Mouse (Mus musculus) bone marrow macrophage, adult 2 months (primary cell): Measurements from ENCODE around the gene Myadml2. TPM values are rescaled to one million over a fixed set of nuclear protein-coding genes. Genes with fewer than 3 reads are reported as not detected.
A peak's percentile ranks its signal among the peaks of the same experiment; 100 is the strongest.

Experiments used
- H3K27ac ChIP-seq: 2 replicates; pipeline ENCODE4 v1.5.1; 2012; ENCODE audit warnings: low read depth, low read length; ENCODE audit not compliant: insufficient read depth
- H3K4me1 ChIP-seq: 2 replicates; pipeline ENCODE4 v1.6.1; 2012; ENCODE audit warnings: low read length; ENCODE audit not compliant: control insufficient read depth, insufficient read depth
- H3K4me3 ChIP-seq: 2 replicates; pipeline ENCODE4 v1.5.1; 2012; ENCODE audit warnings: mild to moderate bottlenecking, low read length, moderate library complexity; ENCODE audit not compliant: insufficient read depth
- CTCF ChIP-seq: IDR thresholded peaks from 2 replicates; pipeline ENCODE4 v1.5.1; 2012; ENCODE audit warnings: low read depth, mild to moderate bottlenecking, low read length, moderate library complexity
- POLR2A ChIP-seq: IDR thresholded peaks from 2 replicates; pipeline ENCODE4 v1.6.1; 2012; ENCODE audit warnings: mild to moderate bottlenecking, low read depth, low read length, borderline replicate concordance
- polyA plus RNA-seq: library from polyadenylated mRNA; stranded (reverse); fragments of >200 nt; gene quantifications from 2 replicates; pipeline ENCODE4 v1.2.4, GENCODE M21; 2012; ENCODE audit not compliant: missing spikeins, insufficient read depth, insufficient read length

Myadml2 gene
- polyA plus RNA-seq: not detected in 2 replicates

DNA sequence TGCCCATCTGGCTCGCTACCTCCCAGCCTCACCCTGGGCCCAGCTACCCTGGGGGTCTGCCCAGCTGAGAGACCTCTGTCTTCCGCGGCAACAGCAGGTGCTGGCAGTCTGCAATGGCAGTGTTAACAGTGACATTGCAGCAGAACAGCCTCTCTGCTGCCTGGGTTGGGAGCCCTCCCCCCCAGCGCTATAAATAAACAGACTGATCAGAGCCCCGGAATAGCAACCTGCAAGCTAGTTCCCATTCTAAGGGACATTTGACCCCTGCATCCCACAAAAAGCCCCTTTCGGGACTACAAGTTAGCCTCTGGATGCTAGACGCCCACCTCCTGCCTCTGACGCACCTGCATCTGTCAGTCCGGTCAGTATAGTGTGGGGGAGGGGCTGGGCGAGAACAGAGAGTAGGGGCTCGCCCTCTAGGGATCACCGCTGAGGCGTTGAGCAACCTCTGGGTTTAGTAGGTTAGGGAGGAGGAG lies at the start of gene Myadml2:
Gene Myadml2, minus strand, starts transcription at position 158 of the 476 bp plus-strand sequence.
- Histone ChIP-seq H3K4me1 (peaks cover 28% of the 10 kb centered on the region), H3K27ac (peak within 1 kb of the TSS; percentile 36), H3K4me3 (peak within 1 kb of the TSS; percentile 44)
- TF ChIP-seq POLR2A (no peak), CTCF (no peak)

DNA sequence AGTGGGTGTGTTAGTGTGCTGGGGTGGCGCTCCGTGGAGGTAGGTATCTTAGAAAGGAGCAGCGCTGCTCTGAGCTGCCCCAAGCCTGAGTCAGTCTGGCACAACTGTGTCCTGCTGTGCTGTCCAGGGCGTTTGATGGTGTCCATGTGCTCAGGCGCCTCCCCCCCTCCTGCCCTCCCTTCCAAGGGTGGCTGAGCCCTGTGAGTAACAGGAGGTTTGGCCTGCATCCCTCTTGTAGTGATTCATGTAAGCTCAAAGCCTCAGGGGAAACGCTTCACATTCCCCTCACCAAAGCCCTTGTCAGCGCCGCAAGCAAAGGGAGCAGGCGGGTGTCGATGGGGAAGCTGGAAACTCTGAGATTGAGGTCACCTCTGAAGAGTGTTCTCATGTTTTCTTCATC lies 49.8 kb upstream of the Myadml2 start:
- peaks cover 35% of the 10 kb centered on the region for H3K4me1 ChIP-seq
- peak overlapping the region; percentile 54 for H3K27ac ChIP-seq
- TF ChIP-seq CTCF (no peak), POLR2A (no peak)
- no peak overlapping the region for H3K4me3 ChIP-seq

DNA sequence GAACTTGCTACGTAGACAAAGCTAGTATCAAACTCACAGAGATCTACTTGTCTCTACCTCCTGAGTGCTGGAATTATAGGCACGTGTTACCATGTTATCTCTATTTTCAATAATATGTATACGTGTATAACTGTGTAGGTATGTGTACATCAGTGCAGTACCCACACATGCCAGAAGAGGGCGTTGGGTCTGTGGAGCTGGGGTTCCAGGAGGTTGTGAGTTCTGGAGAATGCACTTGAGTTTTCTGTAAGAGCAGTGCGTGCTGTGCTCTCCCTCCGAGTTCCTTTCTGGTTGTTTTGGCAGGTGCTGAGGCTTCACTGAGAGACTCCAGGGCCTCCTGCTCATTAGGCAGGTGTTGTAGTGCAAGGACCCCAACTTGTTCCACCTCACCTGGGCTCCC lies 48.6 kb upstream of the Myadml2 start:
- peaks cover 45% of the 10 kb centered on the region for H3K4me1 ChIP-seq
- no peak overlapping the region for H3K27ac ChIP-seq
- no peak overlapping the region for H3K4me3 ChIP-seq
- TF ChIP-seq CTCF: peak; percentile 25; the same call in 1 of the 2 replicates
- no peak for TF ChIP-seq POLR2A

DNA sequence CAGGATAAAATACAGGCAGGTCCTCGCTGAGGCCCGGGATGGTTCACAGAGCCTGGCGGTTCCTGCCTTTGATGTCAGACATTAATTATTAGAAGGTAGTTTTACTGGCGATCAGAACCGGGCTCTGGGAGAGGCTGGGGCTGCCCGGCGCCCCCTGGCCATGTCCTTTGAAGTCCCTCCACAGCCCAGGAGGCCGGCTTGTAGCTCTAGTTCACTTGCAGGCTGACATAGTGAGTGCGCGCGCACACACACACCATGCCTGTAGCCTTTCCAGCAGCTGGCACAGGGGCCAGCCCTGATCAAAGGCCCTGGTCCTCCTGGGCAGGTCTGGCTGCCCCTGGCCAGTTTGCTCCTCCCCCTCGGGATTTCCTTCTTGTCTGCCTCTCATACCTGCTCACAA lies 47.7 kb upstream of the Myadml2 start:
- no peak for TF ChIP-seq CTCF
- no peak for TF ChIP-seq POLR2A
- peaks cover 44% of the 10 kb centered on the region for H3K4me1 ChIP-seq
- no peak overlapping the region for H3K4me3 ChIP-seq
- H3K27ac ChIP-seq: no peak overlapping the region

DNA sequence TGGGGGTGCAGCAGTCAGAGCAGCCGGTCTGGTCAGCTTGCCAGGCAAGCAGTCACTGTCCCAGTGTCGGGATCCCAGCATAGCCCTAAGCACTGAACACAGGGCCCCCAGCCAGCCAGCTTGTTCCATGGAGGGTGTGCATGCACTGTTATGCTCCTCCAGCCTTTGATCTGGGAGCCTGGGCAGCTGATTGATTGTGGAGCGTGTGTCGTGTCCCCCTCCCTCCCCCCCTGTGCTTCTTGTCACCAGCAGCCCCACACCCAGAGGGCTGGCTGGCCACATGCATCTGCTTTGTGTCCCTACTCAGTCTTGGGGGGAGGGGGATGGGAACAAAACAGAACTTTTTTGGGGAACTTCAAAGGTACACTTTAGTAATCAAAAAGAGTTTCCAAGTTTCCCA lies 47.2 kb upstream of the Myadml2 start:
- TF ChIP-seq CTCF: no peak
- TF ChIP-seq POLR2A: no peak

DNA sequence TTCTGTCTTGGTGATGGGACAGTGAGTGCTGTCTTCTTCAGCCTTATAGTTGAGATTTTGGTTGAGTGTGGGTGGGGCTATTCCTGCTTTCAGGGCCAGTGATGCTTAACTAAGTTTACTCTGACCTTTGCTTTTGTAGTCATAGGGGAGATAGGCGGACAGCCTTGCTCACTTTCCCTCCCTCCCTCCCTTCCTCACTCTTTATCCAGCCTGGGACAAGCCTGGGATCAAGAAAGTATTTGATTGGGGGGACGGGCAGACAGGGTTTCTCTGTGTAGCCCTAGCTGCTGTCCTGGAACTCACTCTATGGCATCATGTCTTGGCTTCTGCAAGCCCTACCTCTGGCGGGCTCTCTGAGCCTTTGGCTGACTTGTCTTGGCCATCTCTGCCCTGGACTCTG lies 45.5 kb upstream of the Myadml2 start:
- Histone ChIP-seq H3K4me3 (no peak overlapping the region), H3K27ac (no peak overlapping the region), H3K4me1 (peaks cover 42% of the 10 kb centered on the region)
- TF ChIP-seq POLR2A: no peak
- no peak for TF ChIP-seq CTCF

More for the DNA sequence above, 47.2 kb upstream of the Myadml2 start:
- Histone ChIP-seq H3K4me1 (peaks cover 43% of the 10 kb centered on the region), H3K27ac (no peak overlapping the region), H3K4me3 (no peak overlapping the region)

DNA sequence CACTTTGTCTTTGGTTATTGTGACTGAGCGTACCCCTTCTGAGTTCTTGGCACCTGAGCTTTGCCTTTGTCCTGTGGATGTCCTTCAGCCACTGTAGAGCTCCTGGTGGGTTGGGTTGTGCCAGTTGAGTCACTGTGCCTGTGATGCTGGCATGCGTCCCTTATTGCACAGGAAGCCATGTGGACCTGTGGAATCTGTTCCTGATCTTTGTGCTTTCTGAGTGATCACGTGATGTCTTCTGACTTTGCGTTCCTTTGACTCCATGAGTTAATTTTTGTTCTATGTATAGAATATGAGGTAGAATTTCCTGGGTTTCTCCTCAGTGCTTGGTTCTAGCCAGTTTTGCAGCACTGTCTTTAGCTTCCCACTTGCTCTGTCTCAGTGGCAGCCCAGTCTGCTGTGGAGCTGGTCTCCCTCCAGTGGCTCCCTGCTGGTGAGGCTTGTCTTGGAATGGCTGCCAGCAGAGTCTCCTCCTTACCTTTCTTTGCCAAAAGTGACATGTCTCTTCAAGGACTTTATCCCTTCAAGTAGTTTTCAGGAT lies 44.6 kb upstream of the Myadml2 start:
- Histone ChIP-seq H3K4me1 (peaks cover 35% of the 10 kb centered on the region), H3K4me3 (no peak overlapping the region), H3K27ac (peak overlapping the region; percentile 28)
- TF ChIP-seq CTCF (no peak), POLR2A (no peak)

DNA sequence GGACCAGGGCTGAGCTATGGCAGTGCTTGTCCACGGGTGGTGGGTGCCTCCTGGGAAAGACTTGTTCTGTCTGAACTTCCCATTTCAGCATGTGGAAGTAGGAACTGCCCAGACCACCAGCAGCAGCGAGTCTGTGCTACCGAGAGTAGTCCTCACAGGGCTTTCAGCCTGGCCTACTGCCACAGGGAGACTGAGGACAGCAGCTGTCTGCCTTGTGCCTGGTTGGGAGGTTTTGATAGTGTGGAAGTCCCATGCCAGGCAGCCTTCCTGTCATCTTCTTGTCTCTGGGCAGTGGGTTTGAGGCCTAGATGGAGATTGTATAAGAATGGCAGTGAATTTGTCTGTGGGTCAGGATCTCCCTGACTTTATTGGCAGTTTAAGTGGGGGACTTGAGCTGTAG lies 41.4 kb upstream of the Myadml2 start:
- Histone ChIP-seq H3K4me1 (peaks cover 27% of the 10 kb centered on the region), H3K27ac (peak overlapping the region; percentile 24; the same call in 1 of the 2 replicates), H3K4me3 (no peak overlapping the region)
- TF ChIP-seq CTCF: no peak
- no peak for TF ChIP-seq POLR2A

DNA sequence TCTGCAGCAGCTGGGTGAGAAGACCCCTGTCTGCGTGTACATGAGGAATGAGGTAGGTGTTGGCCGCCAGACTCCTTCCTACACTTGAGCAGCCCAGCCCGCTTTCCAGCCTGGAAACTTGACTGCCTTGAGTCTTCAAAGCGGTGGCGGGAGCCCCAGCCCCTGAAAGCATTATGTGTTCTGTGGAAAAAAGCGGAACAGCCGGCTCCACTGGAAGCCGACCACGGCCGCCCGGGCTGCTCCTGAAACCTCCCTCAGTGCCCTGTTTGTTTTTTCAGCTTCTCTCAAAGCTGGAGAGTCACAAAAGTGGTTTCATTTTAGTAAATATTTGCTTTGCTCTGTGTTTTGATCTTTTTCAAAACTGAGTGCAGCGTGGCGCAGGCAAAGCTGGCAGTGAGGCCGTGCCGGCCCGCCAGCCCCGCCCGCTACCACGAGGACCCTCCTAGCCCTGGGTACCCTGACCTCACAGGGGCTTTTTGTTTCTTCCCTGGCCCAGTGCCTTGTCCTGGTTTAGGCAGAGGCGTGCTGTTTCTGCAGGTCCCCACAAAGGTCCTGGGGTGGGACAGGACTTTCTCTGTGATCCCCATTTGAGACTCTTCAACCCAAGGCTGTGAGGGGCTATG lies 38.8 kb upstream of the Myadml2 start:
- no peak for TF ChIP-seq POLR2A
- TF ChIP-seq CTCF: no peak

DNA sequence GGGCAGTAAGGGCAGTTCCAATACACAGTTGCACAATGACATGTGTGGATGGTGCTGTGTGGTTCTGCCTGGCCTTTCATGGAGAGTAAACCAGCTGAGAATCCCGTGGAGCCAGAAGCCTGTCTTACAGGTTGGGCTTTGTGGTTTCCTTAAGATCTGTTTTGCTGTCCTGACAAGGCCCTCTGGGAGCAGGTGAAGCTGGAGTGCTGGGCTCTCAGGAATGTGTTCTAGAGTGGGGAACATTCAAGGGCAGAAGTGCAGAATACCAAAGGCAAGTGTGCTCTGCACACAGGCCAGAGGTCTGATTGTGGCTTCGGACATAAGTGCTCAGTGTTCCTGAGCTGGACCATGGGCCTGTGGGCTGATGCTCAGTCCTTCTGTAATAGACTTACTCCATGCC lies 36.7 kb upstream of the Myadml2 start:
- H3K4me1 ChIP-seq: peaks cover 18% of the 10 kb centered on the region
- TF ChIP-seq POLR2A: no peak
- no peak for TF ChIP-seq CTCF
- H3K27ac ChIP-seq: no peak overlapping the region
- H3K4me3 ChIP-seq: no peak overlapping the region

More for the DNA sequence above, 38.8 kb upstream of the Myadml2 start:
- Histone ChIP-seq H3K4me3 (no peak overlapping the region), H3K4me1 (peaks cover 22% of the 10 kb centered on the region), H3K27ac (no peak overlapping the region)

DNA sequence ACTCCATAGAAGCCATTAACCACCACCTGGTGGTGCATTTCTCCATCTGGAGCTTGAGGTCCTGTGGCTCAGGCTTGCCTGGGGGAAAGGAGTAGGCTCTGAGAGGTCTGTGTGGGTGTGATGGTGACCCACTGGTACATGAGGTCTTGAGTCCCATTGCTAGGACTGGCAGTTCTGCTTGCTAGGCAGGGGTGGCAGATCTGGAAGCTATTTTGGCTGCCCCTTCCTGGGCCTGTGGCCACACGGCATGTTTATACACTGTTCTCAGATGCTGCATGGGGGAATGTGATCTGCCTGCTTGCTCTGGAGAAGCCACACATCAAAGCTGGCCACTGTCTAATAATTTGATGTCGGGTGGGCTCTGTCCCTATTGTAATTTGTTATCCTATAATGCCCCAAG lies 36.1 kb upstream of the Myadml2 start:
- Histone ChIP-seq H3K4me1 (peaks cover 15% of the 10 kb centered on the region), H3K4me3 (no peak overlapping the region), H3K27ac (no peak overlapping the region)
- no peak for TF ChIP-seq POLR2A
- TF ChIP-seq CTCF: no peak
